Mouse (Mus musculus) heart, embryonic 15.5 days (tissue): ENCODE results near the gene Tbc1d24. TPM values are rescaled to one million over a fixed set of nuclear protein-coding genes. Genes with fewer than 3 reads are reported as not detected.
A peak's percentile ranks its signal among the peaks of the same experiment; 100 is the strongest.

Experiments used
- ATAC-seq: fragments of 200-750 bp; cut with Nextera tagmentation; replicated peaks from 2 replicates; pipeline ENCODE4 v1.8.0; 2017; ENCODE audit warnings: low read depth, moderate TSS enrichment; ENCODE audit not compliant: insufficient number of reproducible peaks, insufficient read depth, low FRiP score
- H3K27ac ChIP-seq: fragments of 300-500 bp; sonication (generic); 2 replicates; pipeline ENCODE4 v1.5.1; 2015; ENCODE audit warnings: mild to moderate bottlenecking, inconsistent platforms
- H3K27me3 ChIP-seq: fragments of 300-500 bp; sonication (generic); 2 replicates; pipeline ENCODE4 v1.6.1; 2015; ENCODE audit warnings: inconsistent platforms
- H3K36me3 ChIP-seq: fragments of 300-500 bp; sonication (generic); 2 replicates; pipeline ENCODE4 v1.6.1; 2015; ENCODE audit warnings: mild to moderate bottlenecking, inconsistent platforms
- H3K4me1 ChIP-seq: fragments of 300-500 bp; sonication (generic); replicated peaks from 2 replicates; pipeline ENCODE4 v1.6.1; 2015; ENCODE audit warnings: inconsistent platforms
- H3K4me2 ChIP-seq: fragments of 300-500 bp; sonication (generic); 2 replicates; pipeline ENCODE4 v1.6.1; 2015; ENCODE audit warnings: inconsistent platforms, mild to moderate bottlenecking, moderate library complexity
- H3K4me3 ChIP-seq: fragments of 300-500 bp; sonication (generic); 2 replicates; pipeline ENCODE4 v1.5.1; 2015; ENCODE audit warnings: mild to moderate bottlenecking, inconsistent platforms
- H3K9ac ChIP-seq: fragments of 300-500 bp; sonication (generic); 2 replicates; pipeline ENCODE4 v1.6.1; 2015; ENCODE audit warnings: mild to moderate bottlenecking, inconsistent platforms
- H3K9me3 ChIP-seq: fragments of 300-500 bp; sonication (generic); replicated peaks from 2 replicates; pipeline ENCODE4 v1.6.1; 2016; ENCODE audit warnings: inconsistent platforms
- WGBS: fragments of 180-500 bp; shearing (Covaris S2); methylation state at CpG from one replicate; pipeline ENCODE4 v1.1.7; 2015; ENCODE audit warnings: mixed read lengths; 5-methylcytosine and 5-hydroxymethylcytosine counted together
- polyA plus RNA-seq: library from polyadenylated mRNA; unstranded; fragments of >200 nt; fragmentation: Nextera tagmentation; extraction: Ambion mirVana; gene quantifications from 2 replicates; pipeline ENCODE4 v1.2.1, GENCODE M21; 2015

Gene Tbc1d24
- polyA plus RNA-seq, 1 experiment from 2014 or later: 3.8 TPM

GRCm38 (mm10) chr17:24199741-24200140 lies 5.6 kb downstream of the Tbc1d24 start:
- H3K9me3 ChIP-seq: no peaks in the 10 kb centered on the region
- no peaks in the 10 kb centered on the region for H3K36me3 ChIP-seq
- H3K9ac ChIP-seq: no peak overlapping the region
- H3K27me3 ChIP-seq: no peaks in the 10 kb centered on the region
- H3K4me3 ChIP-seq: no peak overlapping the region
- peaks cover 51% of the 10 kb centered on the region for H3K4me1 ChIP-seq
- WGBS: 37% methylated on average over 4 of the region's 4 CpGs
- 0 out of 2 replicates have a peak, but pooled peaks have one; percentile 41 for ATAC-seq
- no peak overlapping the region for H3K4me2 ChIP-seq
- no peak overlapping the region for H3K27ac ChIP-seq

DNA sequence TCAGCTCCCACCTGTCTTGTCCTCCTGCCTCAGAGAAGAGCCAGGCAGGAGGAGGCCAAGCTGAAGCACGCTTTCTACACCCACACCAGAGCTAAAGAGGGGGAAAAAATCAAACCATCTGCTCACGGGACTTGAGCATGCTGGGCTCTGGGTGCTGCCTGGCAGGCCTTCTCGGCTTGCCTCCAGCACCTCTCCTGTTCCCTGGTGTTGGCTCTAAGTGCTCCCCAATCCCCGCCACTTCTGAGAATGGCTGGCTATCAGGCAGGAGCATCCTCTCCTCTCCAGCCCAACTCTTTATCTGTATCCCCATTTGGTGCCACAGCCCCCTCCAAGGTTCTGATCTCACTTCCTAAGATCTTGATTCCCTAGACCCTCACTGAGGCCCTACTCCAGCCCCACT lies 6.1 kb downstream of the Tbc1d24 start:
- Histone ChIP-seq H3K4me1 (peaks cover 49% of the 10 kb centered on the region), H3K4me2 (no peak overlapping the region), H3K36me3 (no peaks in the 10 kb centered on the region), H3K4me3 (no peak overlapping the region), H3K27ac (no peak overlapping the region), H3K9me3 (no peaks in the 10 kb centered on the region), H3K9ac (no peak overlapping the region), H3K27me3 (no peaks in the 10 kb centered on the region)
- WGBS: 82% methylated on average over 4 of the region's 4 CpGs
- ATAC-seq: no peak

- Histone ChIP-seq H3K4me1 (peaks cover 46% of the 10 kb centered on the region), H3K4me2 (no peak overlapping the region), H3K4me3 (no peak overlapping the region), H3K9me3 (no peaks in the 10 kb centered on the region), H3K36me3 (no peaks in the 10 kb centered on the region), H3K9ac (no peak overlapping the region; the same call in 1 of the 2 replicates), H3K27ac (no peak overlapping the region), H3K27me3 (no peaks in the 10 kb centered on the region)
- no peak for ATAC-seq
- WGBS: 41% methylated on average over 15 of the region's 15 CpGs
Measured at GRCm38 (mm10) chr17:24197032-24197824, 8.1 kb downstream of the Tbc1d24 start.

GRCm38 (mm10) chr17:24195349-24195748 lies 10.0 kb downstream of the Tbc1d24 start:
- H3K27ac ChIP-seq: no peak overlapping the region
- H3K36me3 ChIP-seq: no peaks in the 10 kb centered on the region
- H3K4me2 ChIP-seq: no peak overlapping the region
- peaks cover 53% of the 10 kb centered on the region for H3K4me1 ChIP-seq
- H3K27me3 ChIP-seq: no peaks in the 10 kb centered on the region
- WGBS: 57% methylated on average over 2 of the region's 2 CpGs
- no peak overlapping the region for H3K9ac ChIP-seq
- ATAC-seq: no peak
- H3K9me3 ChIP-seq: no peaks in the 10 kb centered on the region
- no peak overlapping the region for H3K4me3 ChIP-seq

GRCm38 (mm10) chr17:24193769-24194168 lies 11.6 kb downstream of the Tbc1d24 start:
- Histone ChIP-seq H3K27ac (no peak overlapping the region), H3K9ac (no peak overlapping the region), H3K36me3 (no peaks in the 10 kb centered on the region), H3K4me1 (peaks cover 40% of the 10 kb centered on the region), H3K27me3 (no peaks in the 10 kb centered on the region), H3K9me3 (no peaks in the 10 kb centered on the region), H3K4me2 (no peak overlapping the region), H3K4me3 (no peak overlapping the region)
- WGBS: 52% methylated on average over 5 of the region's 5 CpGs
- ATAC-seq: no peak

GRCm38 (mm10) chr17:24193268-24193667 lies 12.1 kb downstream of the Tbc1d24 start:
- WGBS: 82% methylated on average over 8 of the region's 8 CpGs
- ATAC-seq: no peak
- Histone ChIP-seq H3K9ac (no peak overlapping the region), H3K27ac (no peak overlapping the region), H3K4me1 (peaks cover 40% of the 10 kb centered on the region), H3K36me3 (no peaks in the 10 kb centered on the region), H3K4me3 (no peak overlapping the region), H3K27me3 (no peaks in the 10 kb centered on the region), H3K4me2 (no peak overlapping the region), H3K9me3 (no peaks in the 10 kb centered on the region)

GRCm38 (mm10) chr17:24192848-24193247 lies 12.5 kb downstream of the Tbc1d24 start:
- no peak overlapping the region for H3K9ac ChIP-seq
- no peak overlapping the region for H3K4me3 ChIP-seq
- H3K27me3 ChIP-seq: no peaks in the 10 kb centered on the region
- no peak overlapping the region for H3K27ac ChIP-seq
- peaks cover 40% of the 10 kb centered on the region for H3K4me1 ChIP-seq
- H3K4me2 ChIP-seq: no peak overlapping the region
- H3K36me3 ChIP-seq: no peaks in the 10 kb centered on the region
- no peaks in the 10 kb centered on the region for H3K9me3 ChIP-seq
- ATAC-seq: no peak
- WGBS: 84% methylated on average over 8 of the region's 8 CpGs

DNA sequence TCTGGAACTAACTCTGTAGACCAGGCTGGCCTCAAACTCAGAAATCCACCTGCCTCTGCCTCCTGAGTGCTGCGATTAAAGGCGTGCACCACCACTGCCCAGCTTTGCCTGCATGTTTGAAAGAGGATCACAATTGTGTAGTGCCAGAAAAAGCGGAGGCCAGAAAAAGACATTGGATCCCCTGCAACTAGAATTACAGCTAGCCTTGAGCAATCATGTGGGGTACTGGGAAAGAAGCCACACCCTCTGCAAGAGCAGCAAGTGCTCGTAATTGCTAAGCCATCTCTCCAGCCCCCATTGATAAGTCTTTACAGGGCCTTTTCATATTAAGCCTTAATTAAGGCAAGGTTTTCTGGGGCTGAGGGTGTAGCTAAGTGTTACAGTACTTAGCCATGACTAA lies 13.9 kb downstream of the Tbc1d24 start:
- Histone ChIP-seq H3K4me2 (no peak overlapping the region), H3K4me1 (peaks cover 29% of the 10 kb centered on the region), H3K9ac (no peak overlapping the region), H3K9me3 (no peaks in the 10 kb centered on the region), H3K27me3 (no peaks in the 10 kb centered on the region), H3K4me3 (no peak overlapping the region), H3K27ac (0 out of 2 replicates have a peak overlapping the region, but pooled peaks have one; percentile 38), H3K36me3 (no peaks in the 10 kb centered on the region)
- WGBS: 76% methylated on average over 4 of the region's 4 CpGs
- no peak for ATAC-seq

GRCm38 (mm10) chr17:24190934-24191333 lies 14.4 kb downstream of the Tbc1d24 start:
- Histone ChIP-seq H3K27me3 (no peaks in the 10 kb centered on the region), H3K9me3 (no peaks in the 10 kb centered on the region), H3K4me3 (no peak overlapping the region), H3K27ac (no peak overlapping the region), H3K36me3 (no peaks in the 10 kb centered on the region; the same call in 1 of the 2 replicates), H3K9ac (no peak overlapping the region), H3K4me2 (no peak overlapping the region), H3K4me1 (peaks cover 25% of the 10 kb centered on the region)
- ATAC-seq: no peak
- WGBS: 79% methylated on average over 2 of the region's 2 CpGs

GRCm38 (mm10) chr17:24174259-24174658 lies 31.1 kb downstream of the Tbc1d24 start:
- no peaks in the 10 kb centered on the region for H3K27me3 ChIP-seq
- ATAC-seq: no peak
- no peak overlapping the region for H3K9ac ChIP-seq
- H3K36me3 ChIP-seq: no peaks in the 10 kb centered on the region
- H3K4me3 ChIP-seq: no peak overlapping the region
- H3K27ac ChIP-seq: no peak overlapping the region
- no peaks in the 10 kb centered on the region for H3K9me3 ChIP-seq
- H3K4me1 ChIP-seq: peaks cover 11% of the 10 kb centered on the region
- WGBS: 75% methylated on average over 3 of the region's 3 CpGs
- no peak overlapping the region for H3K4me2 ChIP-seq

DNA sequence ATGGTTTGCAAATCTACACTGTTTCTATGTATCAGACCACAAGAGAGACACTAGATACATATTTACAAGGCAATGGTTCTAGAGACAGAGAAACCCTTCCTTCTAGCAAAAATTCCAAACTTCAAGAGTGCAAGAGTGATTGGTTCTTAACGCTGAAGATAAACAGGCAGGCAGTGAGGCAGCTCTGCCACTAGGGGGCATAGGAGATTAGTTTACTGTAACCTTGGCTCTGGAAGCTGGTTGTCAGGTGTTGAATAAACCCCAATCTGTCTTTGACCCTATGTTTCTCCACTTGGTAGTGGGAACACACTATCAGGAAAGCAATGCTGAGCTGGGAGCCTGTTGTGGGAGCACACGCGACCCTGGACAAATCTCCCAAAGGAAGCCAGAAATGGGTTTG lies 31.9 kb downstream of the Tbc1d24 start:
- H3K4me3 ChIP-seq: no peak overlapping the region
- no peaks in the 10 kb centered on the region for H3K36me3 ChIP-seq
- no peaks in the 10 kb centered on the region for H3K9me3 ChIP-seq
- peaks cover 11% of the 10 kb centered on the region for H3K4me1 ChIP-seq
- no peak overlapping the region for H3K9ac ChIP-seq
- no peak overlapping the region for H3K4me2 ChIP-seq
- no peak for ATAC-seq
- H3K27ac ChIP-seq: no peak overlapping the region
- no peaks in the 10 kb centered on the region for H3K27me3 ChIP-seq
- WGBS: 2% methylated on average over 3 of the region's 3 CpGs

GRCm38 (mm10) chr17:24171738-24172137 lies 33.6 kb downstream of the Tbc1d24 start:
- H3K4me1 ChIP-seq: peaks cover 28% of the 10 kb centered on the region
- ATAC-seq: no peak
- peaks cover 10% of the 10 kb centered on the region for H3K36me3 ChIP-seq
- no peak overlapping the region for H3K4me3 ChIP-seq
- H3K27me3 ChIP-seq: no peaks in the 10 kb centered on the region
- 79% methylated on average over 4 of the region's 4 CpGs for WGBS
- no peaks in the 10 kb centered on the region for H3K9me3 ChIP-seq
- no peak overlapping the region for H3K27ac ChIP-seq
- H3K4me2 ChIP-seq: no peak overlapping the region
- H3K9ac ChIP-seq: no peak overlapping the region
